ENCODE assay signal across 8 mouse cellular contexts in the genomic region with DNA sequence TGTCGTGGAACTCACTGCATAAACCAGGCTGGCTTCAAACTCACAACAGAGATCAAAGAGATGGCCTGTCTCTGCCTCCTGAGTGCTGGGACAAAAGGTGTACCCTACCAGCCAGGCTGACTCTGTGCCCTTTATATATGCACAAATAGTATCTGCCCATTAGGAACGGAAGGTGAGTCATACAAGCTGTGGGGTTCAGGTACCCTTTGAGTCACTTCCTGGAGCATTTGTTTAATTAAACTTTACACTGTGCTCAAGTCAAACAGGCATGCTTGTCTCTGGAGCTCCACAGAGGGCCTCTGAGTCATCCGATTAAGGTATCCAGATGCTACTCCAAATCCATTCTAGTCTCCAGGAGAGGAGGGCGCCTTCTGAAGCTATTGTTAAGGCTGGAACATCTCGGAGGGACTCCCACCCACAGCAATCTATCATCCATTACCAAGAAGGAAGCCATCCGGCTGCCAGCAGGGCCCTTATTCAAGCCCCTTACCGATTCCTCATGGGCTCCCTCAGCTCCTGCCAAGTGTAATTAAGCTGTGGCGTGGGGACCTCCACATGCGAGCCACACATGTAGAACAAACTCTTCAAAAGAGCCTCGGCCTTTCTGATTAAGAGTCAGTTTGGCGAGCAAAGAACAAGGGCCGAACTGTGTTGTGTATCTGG. TPM values are rescaled to one million over a fixed set of nuclear protein-coding genes. Genes with fewer than 3 reads are reported as not detected.
A peak's percentile ranks its signal among the peaks of the same experiment; 100 is the strongest.
DNase-seq lines count a peak whose midpoint lies in the region; ATAC-seq and TF ChIP-seq lines count a peak whose summit lies in the region.

No protein-coding gene starts in this region.

- peak; percentile 37; the same call in 1 of the 2 replicates for TF ChIP-seq EP300 in lung, postnatal 0 days (IDR thresholded peaks at IDR 0.05)

- no peak overlapping the region for H3K4me3 ChIP-seq in hindbrain, embryonic 14.5 days (replicated peaks; ENCODE audit: low read length)
- no peak overlapping the region for H3K4me3 ChIP-seq in lung, postnatal 0 days (ENCODE audit: low read depth, low read length)
- H3K4me3 ChIP-seq in thymus, adult 2 months (ENCODE audit: control insufficient read depth, insufficient read depth, low read length), result no peak overlapping the region

- no peaks in the 10 kb centered on the region for H3K27me3 ChIP-seq in hindbrain, embryonic 14.5 days (ENCODE audit: control insufficient read depth, insufficient read depth, low read length)
- no peaks in the 10 kb centered on the region for H3K27me3 ChIP-seq in lung, postnatal 0 days (replicated peaks; ENCODE audit: insufficient read depth, low read length)
- H3K27me3 ChIP-seq in thymus, adult 2 months (ENCODE audit: control insufficient read depth, insufficient read depth, low read length), result no peaks in the 10 kb centered on the region

- H3K27ac ChIP-seq in hindbrain, embryonic 14.5 days, result no peak overlapping the region
- H3K27ac ChIP-seq in lung, postnatal 0 days (ENCODE audit: low read length), result no peak overlapping the region
- H3K27ac ChIP-seq in thymus, adult 2 months (ENCODE audit: control insufficient read depth, insufficient read depth, low read length), result no peak overlapping the region

- DNase-seq in embryo, embryonic 10 days (ENCODE audit: low spot score), result peak; percentile 37
- DNase-seq in embryo, embryonic 9.5 days (ENCODE audit: extremely low spot score), result no peak
- no peak for DNase-seq in hindbrain, embryonic 14.5 days (ENCODE audit: low spot score)
- peak; percentile 78 for DNase-seq in lung, postnatal 0 days (ENCODE audit: low spot score)
- DNase-seq in adrenal gland, postnatal 14 days, result no peak
- DNase-seq in thymus, adult 2 months, result no peak
- no peak for DNase-seq in thymus, postnatal 36 days

- no peak overlapping the region for H3K4me2 ChIP-seq in hindbrain, embryonic 14.5 days (replicated peaks)
- H3K4me2 ChIP-seq in lung, postnatal 0 days (replicated peaks; ENCODE audit: low read depth, low read length), result no peak overlapping the region

- H3K9me3 ChIP-seq in hindbrain, embryonic 14.5 days (ENCODE audit: control insufficient read depth, low read length), result no peaks in the 10 kb centered on the region
- H3K9me3 ChIP-seq in lung, postnatal 0 days (ENCODE audit: low read length), result no peaks in the 10 kb centered on the region

- peak; percentile 97 for ATAC-seq in CD4-positive, CD25-positive, alpha-beta regulatory T cell, adult 4 months
- peak; percentile 60; the same call in 1 of the 2 replicates for ATAC-seq in hindbrain, embryonic 14.5 days (ENCODE audit: low FRiP score)
- ATAC-seq in lung, postnatal 0 days, result peak; percentile 85

- H3K9ac ChIP-seq in hindbrain, embryonic 14.5 days, result no peak overlapping the region
- H3K9ac ChIP-seq in lung, postnatal 0 days (replicated peaks; ENCODE audit: low read depth), result no peak overlapping the region

- no peak for TF ChIP-seq CTCF in lung, postnatal 0 days (IDR thresholded peaks at IDR 0.05)
- no peak for TF ChIP-seq CTCF in thymus, adult 2 months (IDR thresholded peaks at IDR 0.05; ENCODE audit: borderline replicate concordance, control insufficient read depth, extremely low read depth, insufficient read depth, low read length, poor library complexity)

- H3K36me3 ChIP-seq in hindbrain, embryonic 14.5 days (replicated peaks; ENCODE audit: control insufficient read depth, insufficient read depth), result no peaks in the 10 kb centered on the region
- H3K36me3 ChIP-seq in lung, postnatal 0 days (ENCODE audit: insufficient read depth, low read length), result no peaks in the 10 kb centered on the region
- no peaks in the 10 kb centered on the region for H3K36me3 ChIP-seq in thymus, adult 2 months (ENCODE audit: control insufficient read depth, insufficient read depth, low read length)

- TF ChIP-seq POLR2A in thymus, adult 2 months (IDR thresholded peaks at IDR 0.05; ENCODE audit: control insufficient read depth, extremely low read depth, insufficient read depth, low read length, poor library complexity), result no peak

- 0 out of 2 replicates have a peak, but pooled peaks cover 7% of the 10 kb centered on the region for H3K4me1 ChIP-seq in hindbrain, embryonic 14.5 days (replicated peaks; ENCODE audit: control insufficient read depth, insufficient read depth, low read length)
- peaks cover 4% of the 10 kb centered on the region; the same call in 1 of the 2 replicates for H3K4me1 ChIP-seq in lung, postnatal 0 days (ENCODE audit: insufficient read depth, low read depth, low read length)
- peaks cover 2% of the 10 kb centered on the region for H3K4me1 ChIP-seq in thymus, adult 2 months (replicated peaks; ENCODE audit: control insufficient read depth, insufficient read depth, low read length)

- 15% methylated on average over 12 of the region's 12 CpGs for WGBS in hindbrain, embryonic 14.5 days
- 18% methylated on average over 12 of the region's 12 CpGs for WGBS in lung, postnatal 0 days
- WGBS in thymus, adult 2 months, result 89% methylated on average over 12 of the region's 12 CpGs

RNA-seq across cellular contexts. Expression of gene Rassf3, which starts 44.9 kb away (rescaled TPM):
- polyA plus RNA-seq in CD4-positive, CD25-positive, alpha-beta regulatory T cell, adult 4 months (2017; shearing (Covaris generic)), result 1 to 10 TPM; 5.4 to 5.5 TPM
- polyA plus RNA-seq in hindbrain, embryonic 14.5 days (2014; fragmentation: Nextera tagmentation; extraction: Ambion mirVana), result 5.8 and 6.5 TPM in 2 replicates
- 22.9 and 26.4 TPM in 2 replicates for polyA plus RNA-seq in lung, postnatal 0 days (2015; fragmentation: Nextera tagmentation; extraction: Ambion mirVana)
- 40.1 and 41.1 TPM in 2 replicates for total RNA-seq in adrenal gland, postnatal 14 days (2021)
- 12.9 and 15.5 TPM in 2 replicates for polyA plus RNA-seq in thymus, adult 2 months (2012; rRNA removed)

Comparison
In these comparisons a context has a peak if more than half of its experiments do, and no peak if none do; other contexts are left out.
1. DNase-seq: peak in embryo, embryonic 10 days (single experiment) and lung, postnatal 0 days (single experiment); none in embryo, embryonic 9.5 days (single experiment), hindbrain, embryonic 14.5 days (single experiment), adrenal gland, postnatal 14 days (single experiment), thymus, adult 2 months (single experiment) and thymus, postnatal 36 days (0 of 2).
2. Peak in every context shown above with its lines, with median percentiles within 50 percentile points of each other: ATAC-seq.